Mouse (Mus musculus) small intestine, adult 2 months (tissue): Measurements from ENCODE around the gene Nampt.

Source experiments
- CTCF ChIP-seq: fragments of 200-500 bp; IDR thresholded peaks from 2 replicates; pipeline ENCODE4 v1.5.1; 2012; ENCODE audit warnings: low read depth, mild to moderate bottlenecking, control low read depth, inconsistent platforms, low read length, moderate library complexity, mixed read lengths; ENCODE audit not compliant: insufficient replicate concordance, insufficient read length; ENCODE audit errors: extremely low read depth
- POLR2A ChIP-seq: fragments of 200-500 bp; IDR thresholded peaks from 2 replicates; pipeline ENCODE4 v1.6.1; 2012; ENCODE audit warnings: low read depth, mild to moderate bottlenecking, control low read depth, inconsistent platforms, low read length, moderate library complexity

GRCm38 (mm10) chr12:32789092-32789491 lies 30.3 kb upstream of the Nampt start:
- TF ChIP-seq CTCF (no peak), POLR2A (no peak)
